Mouse (Mus musculus): ENCODE measurements around the gene Rfxank.

GRCm38 (mm10) chr8:70181903-70182252 is 42.9 kb upstream of the Rfxank start:
- no peak for TF ChIP-seq CTCF (IDR thresholded peaks at IDR 0.05; ENCODE audit: borderline replicate concordance, insufficient read depth, low read depth, low read length)
- TF ChIP-seq POLR2A (IDR thresholded peaks at IDR 0.05; ENCODE audit: borderline replicate concordance, insufficient read depth, low read length) = no peak

Measured in cerebellum, adult 2 months (tissue).